Mouse (Mus musculus) B cell, adult (primary cell): ENCODE results near the gene Amotl1. TPM values are rescaled to one million over a fixed set of nuclear protein-coding genes. Genes with fewer than 3 reads are reported as not detected.

Experiments
- total RNA-seq: library from RNA; stranded (reverse); gene quantifications from 4 replicates; pipeline ENCODE4 v1.2.4, GENCODE M21; 2023; ENCODE audit not compliant: inconsistent age

Amotl1 gene
- total RNA-seq = 0.06 to 0.16 TPM in 2 of 4 replicates, not detected in the others

GRCm38 (mm10) chr9:14644956-14645355 is at the start of gene Amotl1:
Amotl1 (minus strand) TSS chr9:14645056.

DNA sequence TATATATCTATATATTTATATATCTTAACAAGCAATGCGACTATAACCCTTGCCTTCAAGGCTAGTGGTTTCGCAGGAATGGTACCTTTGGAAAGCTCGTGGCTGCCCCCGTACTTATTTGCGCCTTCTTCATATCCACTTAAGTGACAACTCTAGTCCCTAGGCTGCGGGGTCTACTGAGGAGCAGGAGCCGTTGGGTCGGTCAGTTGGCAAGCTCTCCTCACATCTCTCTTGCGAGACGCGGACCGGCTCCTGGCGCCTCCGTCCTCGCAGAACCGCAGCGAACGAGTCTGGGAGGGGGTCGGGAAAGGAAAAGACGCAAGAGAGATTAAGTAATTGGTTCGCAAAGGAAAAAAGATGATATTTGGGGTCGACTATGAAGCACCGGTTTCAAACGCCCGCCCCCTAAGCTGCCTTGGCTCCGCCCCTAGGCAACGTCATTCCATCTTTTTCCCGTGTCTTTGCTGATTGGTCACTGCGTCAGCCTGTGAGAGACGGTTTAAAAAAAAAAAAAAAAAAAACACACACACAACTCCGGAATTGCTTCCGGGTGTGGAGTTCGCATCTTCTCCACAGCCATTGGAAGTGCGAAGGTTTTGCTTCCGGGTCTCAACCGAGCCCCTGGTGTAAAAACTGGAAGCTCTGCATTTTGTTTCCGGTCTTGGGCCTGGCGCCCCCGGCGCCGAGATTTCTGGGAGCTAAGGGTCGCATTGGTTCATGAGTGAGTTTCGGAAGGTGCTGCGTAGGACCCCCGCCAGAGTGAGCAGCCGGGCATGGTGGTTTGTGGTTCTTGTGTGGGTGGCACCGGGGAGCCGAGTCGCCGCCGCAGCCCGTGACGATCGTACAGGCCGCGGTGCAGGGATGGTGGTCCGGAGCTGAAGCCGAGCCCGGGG is 144.6 kb downstream of the Amotl1 start, which contains the start of the genes Kdm4d and Cwc15:
Gene Kdm4d (minus strand): TSS at position 460 of the 893 bp plus-strand sequence.
Gene Cwc15 (plus strand): TSS at position 595 of the 893 bp plus-strand sequence.

Other genes starting within 250 kb of the Amotl1 start
- gene Kdm4d, start 144.6 kb downstream of the Amotl1 start, total RNA-seq = 0.24 to 1.7 TPM (median 0.88 TPM) in 4 replicates
- gene Cwc15, start 144.4 kb downstream of the Amotl1 start, total RNA-seq = 97.1 to 118 TPM (median 104 TPM) in 4 replicates
- gene Piwil4, start 95.7 kb upstream of the Amotl1 start, total RNA-seq = not detected in 4 replicates
- 0.15 to 0.29 TPM (median 0.15 TPM) in 3 of 4 replicates, not detected in the other for gene Fut4, start 107.3 kb upstream of the Amotl1 start, total RNA-seq
- gene 1700012B09Rik, start 126.0 kb upstream of the Amotl1 start, total RNA-seq = not detected in 4 replicates
- 42.7 to 55.4 TPM (median 48.9 TPM) in 4 replicates for gene Mre11a, start 139.6 kb upstream of the Amotl1 start, total RNA-seq
- gene Ankrd49, start 139.8 kb upstream of the Amotl1 start, total RNA-seq = 22.0 to 29.5 TPM (median 28.2 TPM) in 4 replicates
- not detected in 4 replicates for gene Gpr83, start 215.2 kb upstream of the Amotl1 start, total RNA-seq